Mouse (Mus musculus) activated CD4-positive, CD25-positive, alpha-beta regulatory T cell (primary cell): ENCODE measurements around the gene Hist1h4a. TPM values are rescaled to one million over a fixed set of nuclear protein-coding genes. Genes with fewer than 3 reads are reported as not detected.

Experiments used
- polyA plus RNA-seq, 2 experiments: library from polyadenylated mRNA; unstranded; fragments of 100-300 nt; shearing (Covaris generic); gene quantifications; one replicate each; pipeline ENCODE4 v1.2.1; 2017

Hist1h4a gene
- not detected for polyA plus RNA-seq

GRCm38 (mm10) chr13:23760972-23761864, at the start of gene Hist1h4a:
TSS of gene Hist1h4a (minus strand) at chr13:23761230.

GRCm38 (mm10) chr13:23806422-23807052, 45.5 kb upstream of the Hist1h4a start, which contains the start of gene Slc17a2:
TSS of gene Slc17a2 (plus strand) at chr13:23806993.

GRCm38 (mm10) chr13:23769613-23770012, 8.6 kb upstream of the Hist1h4a start, which contains the start of gene Trim38:
TSS of gene Trim38 (plus strand) at chr13:23769913.

GRCm38 (mm10) chr13:23763586-23764323, 2.7 kb upstream of the Hist1h4a start, which contains the start of gene Hist1h1a:
TSS of gene Hist1h1a (plus strand) at chr13:23763666.

GRCm38 (mm10) chr13:23761871-23762821, 1.1 kb upstream of the Hist1h4a start, which contains the start of gene Hist1h3a:
TSS of gene Hist1h3a (minus strand) at chr13:23762386.

GRCm38 (mm10) chr13:23756790-23757189, 4.2 kb downstream of the Hist1h4a start, which contains the start of gene Hist1h4b:
TSS of gene Hist1h4b (plus strand) at chr13:23757013.

GRCm38 (mm10) chr13:23752067-23752741, 8.8 kb downstream of the Hist1h4a start, which contains the start of gene Hist1h3b:
TSS of gene Hist1h3b (plus strand) at chr13:23752267.

GRCm38 (mm10) chr13:23750839-23751477, 10.1 kb downstream of the Hist1h4a start, which contains the start of gene Hist1h2ab:
TSS of gene Hist1h2ab (plus strand) at chr13:23751126.

GRCm38 (mm10) chr13:23746201-23747080, 14.6 kb downstream of the Hist1h4a start, which contains the start of gene Hist1h2bb:
TSS of gene Hist1h2bb (plus strand) at chr13:23746734.

GRCm38 (mm10) chr13:23745381-23746161, 15.5 kb downstream of the Hist1h4a start, which contains the start of gene Hist1h3c:
TSS of gene Hist1h3c (minus strand) at chr13:23745602.

GRCm38 (mm10) chr13:23738677-23739068, 22.4 kb downstream of the Hist1h4a start, which contains the start of gene Hist1h1c:
TSS of gene Hist1h1c (plus strand) at chr13:23738808.

Other genes with a start within 250 kb of the Hist1h4a start
- gene Hist1h4h, start 230.2 kb downstream of the Hist1h4a start, polyA plus RNA-seq, result 1 to 10 TPM; 1.3 to 4.8 TPM
- not detected for gene Hist1h2af, start 227.3 kb downstream of the Hist1h4a start, polyA plus RNA-seq
- gene Hist1h3g, start 225.8 kb downstream of the Hist1h4a start, polyA plus RNA-seq, result not detected
- under 1 TPM; 0.27 to 0.59 TPM for gene Hist1h2bh, start 217.8 kb downstream of the Hist1h4a start, polyA plus RNA-seq
- under 1 TPM; 0.41 to 0.84 TPM for gene Hist1h3f, start 217.2 kb downstream of the Hist1h4a start, polyA plus RNA-seq
- gene Hist1h4f, start 209.6 kb downstream of the Hist1h4a start, polyA plus RNA-seq, result 1 to 10 TPM in 1 of 2 experiments, not detected in 1; 2.0 TPM
- under 1 TPM; 0.64 to 0.98 TPM for gene Hist1h1d, start 208.0 kb downstream of the Hist1h4a start, polyA plus RNA-seq
- gene Hist1h3e, start 198.9 kb downstream of the Hist1h4a start, polyA plus RNA-seq, result 1 to 10 TPM; 1.4 to 5.5 TPM
- 10 to 100 TPM in 1 of 2 experiments, 1 to 10 TPM in 1; 7.7 to 16.3 TPM for gene Hist1h2ae, start 190.0 kb downstream of the Hist1h4a start, polyA plus RNA-seq
- 1 to 10 TPM; 2.7 to 5.0 TPM for gene Hist1h2bg, start 189.8 kb downstream of the Hist1h4a start, polyA plus RNA-seq
- gene Hist1h2bf, start 187.0 kb downstream of the Hist1h4a start, polyA plus RNA-seq, result not detected
- gene Hist1h2ad, start 186.8 kb downstream of the Hist1h4a start, polyA plus RNA-seq, result under 1 TPM in 1 of 2 experiments, not detected in 1; 0.38 TPM
- under 1 TPM in 1 of 2 experiments, not detected in 1; 0.44 TPM for gene Hist1h3d, start 185.5 kb downstream of the Hist1h4a start, polyA plus RNA-seq
- 10 to 100 TPM; 23.0 to 41.6 TPM for gene Hist1h4d, start 179.6 kb downstream of the Hist1h4a start, polyA plus RNA-seq
- gene Hist1h2be, start 140.1 kb downstream of the Hist1h4a start, polyA plus RNA-seq, result 1 to 10 TPM; 1.2 to 1.4 TPM
- gene Hist1h1e, start 138.7 kb downstream of the Hist1h4a start, polyA plus RNA-seq, result 10 to 100 TPM in 1 of 2 experiments, 1 to 10 TPM in 1; 7.1 to 18.0 TPM
- gene Hist1h2ac, start 77.3 kb downstream of the Hist1h4a start, polyA plus RNA-seq, result under 1 TPM; 0.55 to 0.80 TPM
- gene Hist1h2bc, start 77.0 kb downstream of the Hist1h4a start, polyA plus RNA-seq, result 1 to 10 TPM; 3.0 to 4.1 TPM
- under 1 TPM in 1 of 2 experiments, not detected in 1; 0.38 TPM for gene Hist1h1t, start 65.4 kb downstream of the Hist1h4a start, polyA plus RNA-seq
- 1 to 10 TPM; 3.3 to 6.0 TPM for gene Hist1h4c, start 62.8 kb downstream of the Hist1h4a start, polyA plus RNA-seq
- gene Hfe, start 50.4 kb downstream of the Hist1h4a start, polyA plus RNA-seq, result 1 to 10 TPM; 1.3 to 2.6 TPM
- 10 to 100 TPM; 13.3 to 18.7 TPM for gene Hist1h1c, start 22.4 kb downstream of the Hist1h4a start, polyA plus RNA-seq
- 1 to 10 TPM; 2.7 to 3.1 TPM for gene Hist1h3c, start 15.6 kb downstream of the Hist1h4a start, polyA plus RNA-seq
- 1 to 10 TPM; 1.1 to 2.8 TPM for gene Hist1h2bb, start 14.5 kb downstream of the Hist1h4a start, polyA plus RNA-seq
- gene Hist1h2ab, start 10.1 kb downstream of the Hist1h4a start, polyA plus RNA-seq, result 1 to 10 TPM; 4.6 to 7.2 TPM
- gene Hist1h3b, start 9.0 kb downstream of the Hist1h4a start, polyA plus RNA-seq, result 1 to 10 TPM in 1 of 2 experiments, not detected in 1; 1.4 TPM
- 1 to 10 TPM; 5.4 to 5.6 TPM for gene Hist1h4b, start 4.2 kb downstream of the Hist1h4a start, polyA plus RNA-seq
- gene Hist1h3a, start 1.2 kb upstream of the Hist1h4a start, polyA plus RNA-seq, result 1 to 10 TPM; 5.1 TPM
- 1 to 10 TPM; 2.5 to 3.0 TPM for gene Hist1h1a, start 2.4 kb upstream of the Hist1h4a start, polyA plus RNA-seq
- under 1 TPM in 1 of 2 experiments, not detected in 1; 0.17 TPM for gene Trim38, start 8.7 kb upstream of the Hist1h4a start, polyA plus RNA-seq
- gene Slc17a2, start 45.8 kb upstream of the Hist1h4a start, polyA plus RNA-seq, result under 1 TPM in 1 of 2 experiments, not detected in 1; 0.09 TPM
- gene Slc17a3, start 78.2 kb upstream of the Hist1h4a start, polyA plus RNA-seq, result not detected
- under 1 TPM in 1 of 2 experiments, not detected in 1; 0.09 TPM for gene Slc17a1, start 106.5 kb upstream of the Hist1h4a start, polyA plus RNA-seq
- not detected for gene Slc17a4, start 153.8 kb upstream of the Hist1h4a start, polyA plus RNA-seq
- not detected for gene Hist1h2ba, start 172.9 kb upstream of the Hist1h4a start, polyA plus RNA-seq
- gene Hist1h2aa, start 173.2 kb upstream of the Hist1h4a start, polyA plus RNA-seq, result not detected
- gene Scgn, start 230.0 kb upstream of the Hist1h4a start, polyA plus RNA-seq, result not detected